Mouse (Mus musculus) layer of hippocampus, postnatal 36 days (tissue): ENCODE measurements around the gene Anks1b. TPM values are rescaled to one million over a fixed set of nuclear protein-coding genes. Genes with fewer than 3 reads are reported as not detected.

Experiments
- DNase-seq, 2 experiments: peaks; one replicate each; pipeline ENCODE4 v3.0.0; 2022
- total RNA-seq, 2 experiments: library from RNA; stranded (reverse); gene quantifications; 2 replicates each; pipeline ENCODE4 v1.2.3; 2021

Anks1b gene
- total RNA-seq, 2 experiments from 2014 or later = 492 to 532 TPM

DNA sequence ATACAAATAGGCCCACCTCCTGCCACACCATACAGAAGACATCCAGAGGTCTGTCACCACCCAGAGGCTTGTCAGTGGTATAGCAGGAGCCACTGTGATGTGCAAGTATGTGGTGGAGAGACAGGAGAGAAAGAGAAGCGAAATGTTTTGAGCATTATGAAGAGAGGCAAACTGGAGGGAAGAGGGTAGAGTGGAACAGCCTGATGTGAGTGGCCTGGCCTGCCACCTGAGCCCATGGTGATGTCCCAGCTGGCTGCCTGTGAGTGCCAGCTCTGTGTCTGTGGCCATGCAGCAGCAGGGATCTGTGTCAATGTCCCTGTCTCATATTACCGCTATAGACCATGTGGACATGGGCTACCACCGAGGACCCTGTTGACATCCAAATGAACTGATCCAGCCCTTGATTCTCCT, 102.1 kb downstream of the Anks1b start:
- no peak for DNase-seq

GRCm38 (mm10) chr10:89976577-89976976, 103.3 kb downstream of the Anks1b start:
- peak; percentile 8 to 11 for DNase-seq

DNA sequence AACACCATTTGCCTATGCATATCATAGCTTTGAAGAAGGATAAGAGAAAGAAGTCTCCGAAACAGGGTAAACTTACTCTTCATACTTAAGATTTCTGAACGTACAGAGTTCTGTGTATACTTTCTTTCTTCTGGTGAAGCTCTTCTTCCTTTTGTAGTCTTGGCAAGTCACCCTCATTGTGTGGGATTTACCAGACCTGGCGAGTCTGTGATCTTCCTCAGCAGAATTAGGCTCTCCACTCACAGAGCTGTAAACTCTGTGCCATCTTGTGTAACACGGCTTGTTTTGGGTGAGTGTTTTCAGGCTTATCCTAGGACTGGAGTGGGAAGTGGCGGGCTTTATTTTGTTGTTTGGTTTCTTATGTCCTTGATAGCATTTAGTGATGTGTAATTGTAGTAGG, 120.9 kb downstream of the Anks1b start:
- no peak for DNase-seq

- DNase-seq = no peak
These were observed 122.5 kb downstream of the Anks1b start for GRCm38 (mm10) chr10:89995621-89996428.

- DNase-seq = no peak
These were observed 130.8 kb downstream of the Anks1b start for GRCm38 (mm10) chr10:90003980-90004729.

GRCm38 (mm10) chr10:90004882-90005281, 131.6 kb downstream of the Anks1b start:
- no peak for DNase-seq

DNA sequence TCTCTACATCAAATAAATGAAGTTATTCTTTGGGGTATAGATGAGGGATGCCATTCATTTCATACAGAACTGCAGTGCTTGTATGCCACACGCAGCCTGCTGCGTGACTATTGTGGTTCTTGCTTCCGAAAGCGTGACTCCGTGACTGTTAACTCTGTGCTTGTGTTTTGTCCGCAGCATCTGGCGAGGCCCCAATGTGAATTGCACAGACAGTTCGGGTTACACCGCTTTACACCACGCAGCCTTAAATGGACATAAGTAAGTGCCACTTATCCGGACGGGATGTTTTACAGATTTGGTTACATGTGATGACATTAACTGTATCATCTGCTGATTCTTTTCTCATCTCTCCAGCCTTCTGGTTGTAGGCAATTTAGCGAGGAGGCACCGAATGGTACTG, 159.7 kb downstream of the Anks1b start:
- DNase-seq = peak in 1 of 2 experiments; percentile 9

DNA sequence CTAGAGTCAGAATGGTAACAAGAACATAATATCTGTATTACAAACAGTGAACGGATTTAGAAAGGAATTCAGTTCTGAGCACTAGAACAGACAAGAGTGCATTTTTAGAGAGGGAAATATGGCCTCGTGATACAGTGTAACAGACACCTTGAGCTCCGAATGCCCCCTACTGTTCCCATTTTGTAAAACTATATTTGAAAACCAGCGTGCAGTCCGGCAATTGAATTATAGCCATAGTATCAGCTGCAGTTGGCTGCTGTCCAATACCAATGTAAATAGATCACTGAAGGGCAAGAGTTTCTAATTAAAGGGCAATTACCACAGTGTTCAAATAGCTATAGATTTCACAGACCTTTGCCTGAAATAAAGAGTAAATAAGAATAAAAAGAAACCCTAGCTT, 170.0 kb downstream of the Anks1b start:
- no peak for DNase-seq

- DNase-seq = no peak
These were observed 170.5 kb downstream of the Anks1b start for GRCm38 (mm10) chr10:90043773-90044172.

- DNase-seq = no peak
These were observed 170.9 kb downstream of the Anks1b start for GRCm38 (mm10) chr10:90044229-90044628.

DNA sequence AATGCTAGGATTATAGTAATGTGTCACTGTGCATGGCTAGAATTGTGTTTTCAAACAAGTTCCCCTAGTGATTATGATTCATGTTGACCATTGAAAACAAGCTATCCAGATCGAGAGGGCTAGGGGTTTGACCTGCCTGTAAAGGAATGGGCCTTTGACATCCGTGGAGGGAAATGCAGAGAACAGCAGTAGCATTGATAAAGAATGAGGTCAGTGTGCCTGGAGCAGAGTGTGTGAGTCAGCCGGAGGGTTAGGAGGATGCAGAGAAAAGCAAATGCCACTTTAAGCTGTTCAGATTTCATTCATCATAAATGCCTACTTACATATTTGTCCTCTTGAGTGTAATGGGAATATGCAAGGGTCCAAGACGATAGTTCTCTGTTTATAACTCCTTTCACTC, 195.3 kb downstream of the Anks1b start:
- DNase-seq = no peak

DNA sequence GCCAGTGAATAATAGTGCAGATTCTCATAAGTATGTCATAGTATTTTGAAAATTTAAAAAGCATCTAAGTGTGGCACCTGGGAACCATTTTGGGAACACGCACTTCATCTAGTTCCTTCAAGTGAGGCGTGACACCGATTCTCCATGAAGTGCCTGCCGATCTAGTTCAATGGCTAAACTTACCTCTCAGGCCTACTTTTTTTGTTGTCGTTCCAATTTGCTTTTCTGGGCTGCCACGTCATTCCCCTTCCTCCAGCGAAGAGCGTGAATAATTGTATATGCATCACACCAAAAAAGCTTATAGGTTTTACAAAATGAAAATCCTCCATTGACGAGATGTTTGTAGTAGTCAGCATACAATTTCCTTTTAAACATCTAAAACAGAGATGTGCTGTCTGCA, 204.6 kb downstream of the Anks1b start:
- DNase-seq = no peak

- no peak for DNase-seq
These were observed 207.8 kb downstream of the Anks1b start for GRCm38 (mm10) chr10:90081151-90081550.

- peak in 1 of 2 experiments; percentile 5 for DNase-seq
These were observed 208.3 kb downstream of the Anks1b start for GRCm38 (mm10) chr10:90081630-90082029.

DNA sequence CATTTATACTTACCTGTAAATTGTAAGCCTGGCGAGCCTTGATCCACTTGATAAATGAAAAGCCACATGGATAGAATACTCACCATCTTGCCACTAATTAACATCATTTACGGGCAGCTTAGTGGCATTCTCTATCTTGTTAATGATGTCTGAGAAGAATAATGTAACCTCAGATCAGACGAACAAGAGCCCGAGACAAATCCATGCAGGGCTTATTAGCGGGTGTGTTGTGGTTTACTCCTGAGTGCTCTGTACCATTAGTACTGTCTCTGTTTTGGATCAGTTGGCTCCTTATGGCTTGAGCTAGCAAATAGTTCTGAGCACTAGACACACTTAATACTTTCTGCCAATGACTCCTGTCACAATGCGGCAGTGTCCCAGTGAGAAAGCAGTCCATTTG, 220.6 kb downstream of the Anks1b start:
- DNase-seq = no peak

DNA sequence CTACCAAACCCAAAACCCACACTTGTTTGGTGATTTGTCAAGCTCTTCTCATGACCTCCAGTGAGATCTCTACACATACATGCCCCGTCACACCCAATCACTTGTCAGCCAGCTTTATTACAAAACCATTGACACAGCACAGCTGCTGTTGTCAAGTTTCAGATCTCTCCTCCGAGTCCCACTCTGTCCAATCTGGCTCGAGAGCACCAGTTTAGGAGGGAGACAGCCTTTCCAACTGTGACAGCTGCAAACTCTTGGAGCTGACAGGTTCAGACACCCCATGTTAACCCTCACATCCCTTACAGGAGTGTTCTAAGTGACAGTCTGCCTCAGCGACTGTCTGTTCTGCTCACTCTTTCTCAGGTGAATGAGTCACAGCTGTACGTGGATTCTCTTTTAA, 239.4 kb downstream of the Anks1b start:
- no peak for DNase-seq

DNA sequence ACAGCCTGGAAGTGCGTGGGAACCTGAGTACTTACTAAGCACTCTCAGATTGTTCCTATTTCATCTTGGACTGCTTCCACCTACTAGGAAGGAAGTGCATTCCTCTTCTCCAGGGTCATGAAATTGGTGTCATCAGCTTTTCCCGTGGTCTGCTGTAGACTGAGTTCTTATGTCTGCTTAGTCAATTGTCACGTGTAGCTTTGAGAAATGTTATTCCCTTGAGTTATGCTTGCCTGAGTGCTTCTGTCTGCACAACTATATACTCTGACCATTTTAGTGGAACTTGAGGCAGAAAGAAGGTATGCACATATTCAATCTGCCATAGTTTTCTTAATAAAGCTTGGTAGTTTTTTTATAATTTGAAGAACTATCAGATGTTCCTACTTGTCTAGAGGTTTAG, 243.6 kb downstream of the Anks1b start:
- DNase-seq = no peak

DNA sequence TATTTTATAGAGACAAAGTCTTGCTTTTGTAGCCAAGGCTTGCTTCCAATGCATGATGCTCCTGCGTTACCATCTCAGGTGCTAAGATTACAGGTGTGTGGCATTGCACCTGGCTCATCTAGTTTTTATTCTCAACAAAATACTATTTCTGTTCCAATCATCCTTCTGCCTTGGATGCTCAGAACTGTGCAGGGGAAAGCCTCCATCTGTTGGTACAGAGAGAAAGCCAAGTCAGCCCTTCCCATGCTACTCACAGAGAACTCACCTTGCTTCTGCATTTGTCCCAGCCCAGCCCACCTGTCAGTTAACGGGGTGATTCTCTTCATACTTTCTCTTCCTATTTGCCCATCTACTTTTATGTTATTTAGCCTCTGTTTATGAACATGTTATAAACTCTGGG, 244.5 kb downstream of the Anks1b start:
- no peak for DNase-seq

DNA sequence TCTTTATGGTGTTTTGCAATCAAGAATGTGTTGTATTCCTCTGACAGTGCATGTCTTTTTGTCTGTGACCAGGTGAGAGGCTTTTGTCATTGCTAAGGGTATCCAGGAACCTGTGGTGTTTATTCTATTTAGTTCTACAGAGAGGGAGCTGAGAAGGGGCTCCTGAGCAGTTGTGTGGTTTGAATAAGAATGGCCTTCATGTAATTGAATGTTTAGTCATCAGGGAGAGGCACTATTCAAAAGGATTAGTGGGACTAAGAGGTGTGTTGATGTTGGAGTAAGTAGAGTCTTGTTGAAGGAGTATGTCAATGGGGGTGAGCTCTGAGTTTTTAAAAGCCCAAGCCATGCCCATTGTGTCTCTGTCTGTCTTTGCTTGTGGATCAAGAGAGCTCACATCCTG, 264.2 kb downstream of the Anks1b start:
- DNase-seq = no peak

GRCm38 (mm10) chr10:90140947-90141346, 267.6 kb downstream of the Anks1b start:
- no peak for DNase-seq

- DNase-seq = no peak
These were observed 271.1 kb downstream of the Anks1b start for GRCm38 (mm10) chr10:90144444-90144843.

GRCm38 (mm10) chr10:90151510-90151909, 278.2 kb downstream of the Anks1b start:
- no peak for DNase-seq

- DNase-seq = no peak
These were observed 296.8 kb downstream of the Anks1b start for GRCm38 (mm10) chr10:90169941-90170580.
